Mouse (Mus musculus) heart, postnatal 10 days (tissue): ENCODE measurements around the gene Adamts2. TPM values are rescaled to one million over a fixed set of nuclear protein-coding genes. Genes with fewer than 3 reads are reported as not detected.

ENCODE experiments used
- DNase-seq, 2 experiments: peaks; one replicate each; pipeline ENCODE4 v3.0.0; 2021
- intact Hi-C: fragments of 180-260 bp; cut with DNase I; formaldehyde crosslinking; loops from one replicate; pipeline ENCODE4 v1.15.1; 2025
- total RNA-seq, 2 experiments: library from RNA; stranded (reverse); gene quantifications; 2 replicates each; pipeline ENCODE4 v1.2.3; 2021

The Adamts2 gene
- 10 to 100 TPM; 36.1 to 40.3 TPM for total RNA-seq

GRCm38 (mm10) chr11:50601641-50602355 is at the start of gene Adamts2:
Gene Adamts2, plus strand, starts transcription at chr11:50602084.
- intact Hi-C loops, result loop anchor here (2.0 to 5.0 kb wide), 3 partner anchors 44 to 167 kb away; no protein-coding TSS in a partner anchor
- peak; percentile 78 to 85 for DNase-seq

- DNase-seq, result no peak
- intact Hi-C loops, result loop anchor here (5.0 kb wide), 1 partner anchor 45 kb away; the partner anchor contains the start of gene Adamts2
Observed at GRCm38 (mm10) chr11:50557064-50557463, 44.8 kb upstream of the Adamts2 start.

DNA sequence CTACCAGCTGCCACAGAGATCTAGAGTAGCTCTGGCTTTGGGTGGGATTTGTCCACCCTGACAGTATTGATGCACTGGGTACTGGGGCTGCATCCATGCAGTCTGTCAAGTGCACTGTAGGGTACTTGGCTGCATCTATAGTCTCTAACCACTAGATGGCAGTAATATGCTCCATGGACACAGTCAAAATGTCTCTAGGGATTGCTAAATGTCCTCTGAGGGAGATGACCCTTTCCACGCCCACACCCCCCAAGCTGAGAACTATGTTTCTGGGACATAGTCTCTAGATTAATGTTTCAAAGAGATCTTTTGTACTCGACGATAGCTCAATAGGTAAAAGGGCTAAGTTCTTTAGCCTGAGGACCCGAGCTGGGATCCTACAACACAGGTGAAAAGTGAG is 42.8 kb upstream of the Adamts2 start:
- intact Hi-C loops, result loop anchor here (1.0 to 5.0 kb wide), 2 partner anchors 43 to 210 kb away; partner anchors contain the start of gene Adamts2
- peak; percentile 28 to 47 for DNase-seq

- DNase-seq, result peak in 1 of 2 experiments; percentile 15
- intact Hi-C loops, result no loop called here
Observed at GRCm38 (mm10) chr11:50565466-50566211, 36.2 kb upstream of the Adamts2 start.

- no peak for DNase-seq
- intact Hi-C loops, result no loop called here
Observed at GRCm38 (mm10) chr11:50571448-50571847, 30.4 kb upstream of the Adamts2 start.

GRCm38 (mm10) chr11:50576521-50576920 is 25.4 kb upstream of the Adamts2 start:
- intact Hi-C loops, result no loop called here
- no peak for DNase-seq

DNA sequence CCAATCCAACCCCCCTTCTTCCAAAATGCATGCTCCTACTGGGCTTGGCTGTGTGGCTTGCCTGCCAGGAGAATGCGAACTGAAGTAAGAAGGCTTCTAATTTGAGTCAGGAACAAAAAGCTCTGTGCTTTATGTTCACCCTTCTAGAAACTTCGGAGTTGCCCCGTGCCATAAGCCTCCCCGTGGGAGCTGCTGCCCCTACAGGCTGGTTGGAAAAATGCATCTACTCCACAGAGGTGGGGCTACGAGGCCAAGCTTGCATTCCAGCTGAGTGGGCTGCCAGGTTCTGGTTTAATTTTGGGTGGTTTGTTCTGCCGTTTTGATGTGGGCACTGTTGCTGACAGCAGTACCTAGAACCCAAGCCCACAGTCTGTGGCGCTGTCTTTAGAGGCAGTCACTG is 14.9 kb upstream of the Adamts2 start:
- intact Hi-C loops, result loop anchor here (5.0 kb wide), 2 partner anchors 130 to 145 kb away; no protein-coding TSS in a partner anchor

GRCm38 (mm10) chr11:50587787-50588186 is 14.1 kb upstream of the Adamts2 start:
- peak; percentile 55 to 76 for DNase-seq

More for the DNA sequence above, 14.9 kb upstream of the Adamts2 start:
- peak; percentile 47 to 70 for DNase-seq

DNA sequence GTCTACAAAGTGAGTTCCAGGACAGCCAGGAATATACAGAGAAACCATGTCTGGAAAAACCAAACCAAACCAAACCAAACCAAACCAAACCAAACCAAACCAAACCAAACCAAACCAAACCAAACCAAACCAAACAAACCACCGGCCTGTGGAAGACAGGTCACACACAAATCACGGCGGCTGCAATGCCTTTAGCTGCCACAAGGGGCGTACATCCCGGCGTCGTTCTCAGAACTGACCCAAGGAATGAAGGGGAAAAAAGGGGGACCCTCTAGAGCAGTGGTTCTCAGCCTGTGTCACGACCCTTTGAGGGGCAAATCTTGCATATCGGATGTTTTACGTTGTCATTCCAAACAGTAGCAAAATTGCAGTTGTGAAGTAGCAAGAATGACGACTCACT is 12.8 kb upstream of the Adamts2 start:
- intact Hi-C loops, result loop anchor here (5.0 kb wide), 2 partner anchors 132 to 147 kb away; no protein-coding TSS in a partner anchor
- peak; percentile 37 to 70 for DNase-seq

More at GRCm38 (mm10) chr11:50587787-50588186, 14.1 kb upstream of the Adamts2 start:
- intact Hi-C loops, result loop anchor here (5.0 kb wide), 2 partner anchors 130 to 145 kb away; no protein-coding TSS in a partner anchor

DNA sequence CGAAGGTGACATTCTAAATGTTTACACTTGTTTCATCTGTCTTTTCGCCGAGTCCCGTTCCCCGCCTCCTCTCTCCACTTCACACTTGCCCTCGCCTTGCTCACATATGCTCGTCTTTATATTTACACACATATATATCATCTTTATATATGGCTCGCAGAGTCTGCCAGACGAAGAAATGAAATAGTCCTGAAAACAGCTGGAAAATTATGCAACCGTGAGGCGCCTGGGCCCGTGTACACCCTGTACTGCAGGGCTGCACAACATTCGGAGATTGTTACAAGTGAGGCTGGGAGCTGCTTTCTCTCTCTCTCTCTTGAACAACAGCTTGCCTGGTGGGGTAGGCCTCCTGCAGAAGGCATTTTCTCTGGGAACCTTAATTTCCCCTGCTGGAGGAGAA is 10.8 kb upstream of the Adamts2 start:
- DNase-seq, result no peak
- intact Hi-C loops, result no loop called here

- intact Hi-C loops, result no loop called here
- DNase-seq, result no peak
Observed at GRCm38 (mm10) chr11:50592892-50593553, 8.9 kb upstream of the Adamts2 start.

GRCm38 (mm10) chr11:50596571-50596970 is 5.3 kb upstream of the Adamts2 start:
- no peak for DNase-seq
- intact Hi-C loops, result no loop called here

DNA sequence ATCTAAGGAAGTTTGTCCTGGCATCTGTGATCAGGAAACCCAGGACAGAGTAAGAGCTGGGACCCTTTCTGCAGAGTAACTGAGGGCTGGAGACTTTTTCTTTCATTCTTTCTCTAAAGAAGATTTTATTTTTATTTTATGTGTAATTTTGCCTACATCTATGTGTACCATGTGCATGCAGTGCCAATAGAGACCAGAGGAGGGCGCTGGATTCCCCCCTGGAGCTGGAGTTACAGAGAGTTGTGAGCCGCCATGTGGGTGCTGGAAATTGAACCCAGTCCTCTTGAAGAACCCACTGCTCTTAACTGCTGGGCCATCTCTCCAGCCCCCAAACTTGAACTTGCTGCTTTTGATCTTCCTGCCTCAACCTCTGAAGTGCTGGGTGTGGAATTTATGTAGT is 2.7 kb upstream of the Adamts2 start:
- intact Hi-C loops, result no loop called here
- no peak for DNase-seq

- peak; percentile 64 to 68 for DNase-seq
Observed at GRCm38 (mm10) chr11:50602356-50603081, 635 bp downstream of the Adamts2 start.

DNA sequence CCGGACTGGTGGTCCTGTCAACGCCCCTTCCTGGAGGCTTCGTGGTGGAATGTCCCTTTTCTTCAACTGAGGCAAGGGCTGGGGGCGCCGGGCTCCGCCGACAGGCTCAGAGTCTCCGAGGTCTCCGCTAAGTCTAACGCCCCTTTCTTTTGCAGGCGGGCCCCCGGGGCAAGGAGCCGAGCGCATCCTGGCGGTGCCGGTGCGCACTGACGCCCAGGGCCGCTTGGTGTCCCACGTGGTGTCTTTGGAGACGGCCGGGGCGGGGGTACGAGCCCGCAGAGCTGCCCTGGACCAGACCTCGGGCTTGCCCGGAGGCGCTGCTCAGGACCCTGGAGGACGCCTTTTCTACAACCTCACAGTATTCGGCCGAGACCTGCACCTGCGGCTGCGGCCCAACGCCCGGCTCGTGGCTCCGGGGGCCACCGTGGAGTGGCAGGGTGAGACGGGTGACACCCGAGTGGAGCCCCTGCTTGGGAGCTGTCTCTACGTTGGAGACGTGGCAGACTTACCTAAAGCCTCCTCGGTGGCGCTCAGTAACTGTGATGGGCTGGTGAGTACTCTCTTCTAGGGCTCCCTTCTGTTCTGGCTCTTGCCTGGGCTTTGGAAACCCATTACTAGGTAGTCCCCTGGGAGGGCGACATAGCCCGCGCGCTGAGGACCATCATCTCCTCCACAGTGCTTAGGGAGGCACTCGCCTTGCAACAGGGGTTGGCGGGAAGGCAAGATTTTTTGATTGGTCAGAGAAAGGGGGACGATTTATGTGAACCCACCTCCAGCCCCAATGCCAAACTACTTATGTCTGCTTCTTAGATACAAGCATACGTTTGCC is 1.4 kb downstream of the Adamts2 start:
- intact Hi-C loops, result loop anchor here (2.0 to 5.0 kb wide), 3 partner anchors 46 to 166 kb away; no protein-coding TSS in a partner anchor
- DNase-seq, result peak; percentile 71 to 76

More at GRCm38 (mm10) chr11:50602356-50603081, 635 bp downstream of the Adamts2 start:
- intact Hi-C loops, result loop anchor here (2.0 to 5.0 kb wide), 3 partner anchors 45 to 166 kb away; no protein-coding TSS in a partner anchor

DNA sequence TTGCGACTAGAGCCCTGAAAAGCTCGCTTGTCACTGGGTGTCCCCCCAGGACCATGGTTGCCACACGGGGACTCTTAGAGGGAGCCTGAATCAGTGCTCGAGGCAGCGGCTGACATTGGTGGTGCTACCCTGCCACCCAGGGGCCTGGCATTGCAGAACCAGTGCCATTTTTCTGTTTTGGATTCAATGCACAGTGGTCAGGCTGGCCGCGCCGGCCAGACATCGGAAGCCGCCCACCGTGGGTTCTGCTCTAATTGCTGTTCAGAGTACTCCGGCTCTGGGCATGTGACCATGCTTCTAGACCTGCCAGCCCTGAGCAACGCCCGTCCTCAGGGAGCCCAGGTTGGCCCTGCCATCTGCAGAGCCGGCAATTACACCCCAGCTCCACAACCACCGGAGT is 2.5 kb downstream of the Adamts2 start:
- DNase-seq, result no peak
- intact Hi-C loops, result loop anchor here (5.0 kb wide), 2 partner anchors 47 to 162 kb away; no protein-coding TSS in a partner anchor

- intact Hi-C loops, result no loop called here
Observed at GRCm38 (mm10) chr11:50611181-50611580, 9.3 kb downstream of the Adamts2 start.

DNA sequence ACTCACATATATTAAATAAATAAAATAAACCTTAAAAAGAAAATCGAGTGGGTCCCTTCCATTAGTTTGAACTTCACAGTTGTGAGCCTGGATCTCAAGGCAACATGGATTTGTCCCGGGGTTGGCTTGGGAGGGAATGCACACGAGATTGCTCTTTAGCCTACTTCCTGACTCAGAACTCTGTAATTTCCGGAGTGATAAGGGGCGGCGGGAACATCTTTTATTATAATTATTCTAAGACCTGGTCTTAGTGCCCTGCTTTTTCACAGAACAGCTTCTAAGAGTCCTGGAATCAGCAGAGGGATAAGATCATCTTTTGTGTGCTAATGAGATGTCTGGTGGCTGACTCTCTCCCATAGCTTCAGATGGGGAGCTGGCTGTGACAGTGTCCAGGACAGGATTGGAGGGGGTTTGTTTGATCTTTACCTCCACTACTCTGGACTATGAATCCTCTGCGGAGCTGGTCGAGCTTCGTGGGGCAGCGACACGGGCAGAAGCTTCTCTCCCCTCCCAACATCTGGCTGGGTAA is 15.2 kb downstream of the Adamts2 start:
- intact Hi-C loops, result no loop called here
- DNase-seq, result peak; percentile 48 to 58

More at GRCm38 (mm10) chr11:50611181-50611580, 9.3 kb downstream of the Adamts2 start:
- no peak for DNase-seq

- intact Hi-C loops, result no loop called here
Observed at GRCm38 (mm10) chr11:50620926-50621325, 19.0 kb downstream of the Adamts2 start.

More at GRCm38 (mm10) chr11:50620926-50621325, 19.0 kb downstream of the Adamts2 start:
- no peak for DNase-seq
